Mouse (Mus musculus) kidney, embryonic 14.5 days (tissue): ENCODE data around the gene Mroh8. TPM values are rescaled to one million over a fixed set of nuclear protein-coding genes. Genes with fewer than 3 reads are reported as not detected.

Source experiments
- ATAC-seq: fragments of 200-750 bp; cut with Nextera tagmentation; 2 replicates; pipeline ENCODE4 v1.8.0; 2017; ENCODE audit warnings: moderate number of reproducible peaks, mild to moderate bottlenecking, moderate TSS enrichment, moderate library complexity; ENCODE audit not compliant: low FRiP score, low TSS enrichment
- H3K27ac ChIP-seq: fragments of 300-500 bp; sonication (generic); 2 replicates; pipeline ENCODE4 v1.5.1; 2014; ENCODE audit warnings: low read depth, mild to moderate bottlenecking, low read length, moderate library complexity, mixed read lengths
- H3K27me3 ChIP-seq: fragments of 300-500 bp; sonication (generic); 2 replicates; pipeline ENCODE4 v1.6.1; 2014; ENCODE audit warnings: mild to moderate bottlenecking, low read length; ENCODE audit not compliant: control insufficient read depth, insufficient read depth
- H3K36me3 ChIP-seq: fragments of 300-500 bp; sonication (generic); 2 replicates; pipeline ENCODE4 v1.6.1; 2014; ENCODE audit warnings: low read length, mixed read lengths; ENCODE audit not compliant: control insufficient read depth, insufficient read depth
- H3K4me1 ChIP-seq: fragments of 300-500 bp; sonication (generic); 2 replicates; pipeline ENCODE4 v1.6.1; 2014; ENCODE audit warnings: low read length, mixed read lengths; ENCODE audit not compliant: control insufficient read depth, insufficient read depth
- H3K4me2 ChIP-seq: fragments of 300-500 bp; sonication (generic); replicated peaks from 2 replicates; pipeline ENCODE4 v1.6.1; 2014; ENCODE audit warnings: low read depth, mild to moderate bottlenecking, low read length
- H3K4me3 ChIP-seq: fragments of 300-500 bp; sonication (generic); 2 replicates; pipeline ENCODE4 v1.5.1; 2014; ENCODE audit warnings: mild to moderate bottlenecking, low read length
- H3K9ac ChIP-seq: fragments of 300-500 bp; sonication (generic); 2 replicates; pipeline ENCODE4 v1.6.1; 2014; ENCODE audit warnings: low read depth, mild to moderate bottlenecking, low read length, moderate library complexity
- H3K9me3 ChIP-seq: fragments of 300-500 bp; sonication (generic); 2 replicates; pipeline ENCODE4 v1.6.1; 2016; ENCODE audit warnings: low read length; ENCODE audit not compliant: control insufficient read depth
- WGBS: fragments of 180-500 bp; shearing (Covaris S2); extraction: QIAGEN DNeasy Blood & Tissue Kit; methylation state at CpG from one replicate; pipeline ENCODE4 v1.1.7; 2014; 5-methylcytosine and 5-hydroxymethylcytosine counted together
- polyA plus RNA-seq: library from polyadenylated mRNA; unstranded; fragments of >200 nt; fragmentation: Nextera tagmentation; extraction: Ambion mirVana; gene quantifications from 2 replicates; pipeline ENCODE4 v1.2.1, GENCODE M21; 2014

The Mroh8 gene
- polyA plus RNA-seq, 1 experiment from 2014 or later: 0.89 TPM

DNA sequence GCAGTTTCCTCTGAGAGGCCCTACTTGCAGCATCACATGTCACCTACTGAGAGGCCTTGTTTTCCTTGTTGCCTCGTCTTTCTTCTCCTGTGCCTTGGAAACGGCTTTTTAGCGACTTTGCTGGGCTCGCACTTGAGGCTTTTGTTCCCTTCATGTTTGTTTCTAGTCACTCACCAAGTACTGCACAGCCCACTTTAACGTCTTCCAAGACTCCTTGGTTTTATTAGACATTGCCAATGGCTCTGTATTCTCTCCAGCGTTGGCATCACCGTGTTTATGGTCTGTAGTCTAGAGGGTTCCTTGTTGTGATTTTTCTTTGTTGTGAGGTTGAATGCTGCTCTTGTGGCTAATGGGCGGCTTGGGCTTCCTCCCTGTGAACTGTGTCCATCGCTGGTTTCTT lies 23.7 kb upstream of the Mroh8 start:
- 55% methylated on average over 9 of the region's 9 CpGs for WGBS
- Histone ChIP-seq H3K36me3 (peaks cover 90% of the 10 kb centered on the region), H3K4me3 (no peak overlapping the region), H3K9me3 (no peaks in the 10 kb centered on the region), H3K27ac (no peak overlapping the region), H3K4me2 (no peak overlapping the region), H3K4me1 (no peaks in the 10 kb centered on the region), H3K9ac (no peak overlapping the region), H3K27me3 (no peaks in the 10 kb centered on the region)
- ATAC-seq: no peak

DNA sequence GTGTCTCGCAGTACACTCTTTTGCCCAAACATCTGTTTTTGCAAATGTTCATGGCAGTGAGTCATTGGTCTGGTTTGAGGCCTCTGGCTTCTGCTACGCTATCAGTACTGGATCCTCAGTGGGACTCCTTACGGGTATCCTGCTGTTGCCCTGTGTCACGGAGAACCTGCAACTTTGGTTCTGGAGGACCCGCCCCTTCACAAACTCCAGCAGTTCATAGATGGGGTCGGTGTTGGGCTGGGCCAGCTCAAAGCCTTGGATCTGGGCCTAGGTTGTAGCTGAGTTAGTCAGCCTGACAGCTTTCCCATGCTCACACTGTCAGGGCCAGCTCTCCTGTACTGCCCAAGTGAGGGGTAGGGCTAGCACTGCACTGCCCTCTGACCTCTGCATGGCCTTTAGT lies 20.7 kb upstream of the Mroh8 start:
- no peaks in the 10 kb centered on the region for H3K4me1 ChIP-seq
- 96% methylated on average over 6 of the region's 6 CpGs for WGBS
- H3K27me3 ChIP-seq: no peaks in the 10 kb centered on the region
- no peak overlapping the region for H3K4me2 ChIP-seq
- H3K4me3 ChIP-seq: no peak overlapping the region
- H3K27ac ChIP-seq: no peak overlapping the region
- no peaks in the 10 kb centered on the region for H3K9me3 ChIP-seq
- ATAC-seq: no peak
- H3K36me3 ChIP-seq: peaks cover 95% of the 10 kb centered on the region
- H3K9ac ChIP-seq: no peak overlapping the region

DNA sequence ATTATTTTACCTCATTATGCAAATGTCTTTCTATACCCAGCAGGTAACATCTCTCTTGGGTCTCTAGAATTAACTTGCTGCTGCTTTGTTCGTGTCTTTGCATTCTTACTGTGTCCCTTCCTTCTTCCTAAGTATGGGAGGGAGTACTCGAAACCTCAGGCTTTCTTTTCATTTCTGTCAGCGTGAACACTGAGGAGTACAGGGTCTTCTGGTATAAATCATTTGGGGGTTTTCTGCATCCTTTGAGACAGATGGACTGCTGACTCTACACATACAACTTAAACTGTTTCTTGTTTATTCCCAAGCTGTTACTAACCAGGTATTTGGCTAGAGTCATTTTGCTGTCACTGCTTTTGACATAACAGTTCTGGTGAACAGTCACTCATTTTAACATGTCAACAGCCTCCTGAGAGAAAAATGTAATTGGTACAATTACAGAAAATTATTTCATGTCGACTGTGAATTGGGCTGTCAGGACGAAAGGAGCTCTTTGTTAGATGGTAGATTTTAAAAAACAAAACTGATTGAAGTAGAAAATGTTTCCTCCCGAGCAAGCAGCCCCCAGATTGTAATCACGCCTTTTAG lies 16.8 kb upstream of the Mroh8 start:
- Histone ChIP-seq H3K27me3 (no peaks in the 10 kb centered on the region), H3K4me2 (no peak overlapping the region), H3K36me3 (peaks cover 96% of the 10 kb centered on the region), H3K9ac (no peak overlapping the region), H3K4me3 (no peak overlapping the region), H3K9me3 (no peaks in the 10 kb centered on the region), H3K27ac (no peak overlapping the region), H3K4me1 (no peaks in the 10 kb centered on the region)
- ATAC-seq: no peak
- 74% methylated on average over 7 of the region's 7 CpGs for WGBS

DNA sequence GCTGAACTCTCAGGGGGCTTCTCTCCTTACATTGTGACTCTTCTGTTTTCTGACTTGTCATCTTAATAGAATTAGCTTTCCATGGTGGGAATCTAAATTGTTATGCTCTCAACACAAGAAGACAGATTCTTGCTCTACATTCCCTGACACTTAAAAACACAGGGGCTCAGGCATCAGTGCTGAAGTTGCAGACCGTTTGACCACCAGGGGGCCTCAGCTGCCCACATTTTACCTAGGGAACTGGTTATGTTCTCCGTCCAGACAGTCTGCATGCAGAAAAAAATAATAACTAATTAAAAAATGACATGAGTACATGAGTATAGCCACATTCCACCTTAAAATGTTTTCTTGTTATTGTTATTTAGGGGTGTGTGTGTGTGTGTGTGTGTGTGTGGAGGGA lies 12.7 kb upstream of the Mroh8 start:
- H3K36me3 ChIP-seq: peaks cover 92% of the 10 kb centered on the region
- no peak overlapping the region for H3K9ac ChIP-seq
- 20% methylated on average over 2 of the region's 2 CpGs for WGBS
- no peak for ATAC-seq
- H3K27me3 ChIP-seq: no peaks in the 10 kb centered on the region
- no peak overlapping the region for H3K4me3 ChIP-seq
- no peaks in the 10 kb centered on the region for H3K9me3 ChIP-seq
- H3K4me1 ChIP-seq: no peaks in the 10 kb centered on the region
- H3K27ac ChIP-seq: no peak overlapping the region
- no peak overlapping the region for H3K4me2 ChIP-seq

DNA sequence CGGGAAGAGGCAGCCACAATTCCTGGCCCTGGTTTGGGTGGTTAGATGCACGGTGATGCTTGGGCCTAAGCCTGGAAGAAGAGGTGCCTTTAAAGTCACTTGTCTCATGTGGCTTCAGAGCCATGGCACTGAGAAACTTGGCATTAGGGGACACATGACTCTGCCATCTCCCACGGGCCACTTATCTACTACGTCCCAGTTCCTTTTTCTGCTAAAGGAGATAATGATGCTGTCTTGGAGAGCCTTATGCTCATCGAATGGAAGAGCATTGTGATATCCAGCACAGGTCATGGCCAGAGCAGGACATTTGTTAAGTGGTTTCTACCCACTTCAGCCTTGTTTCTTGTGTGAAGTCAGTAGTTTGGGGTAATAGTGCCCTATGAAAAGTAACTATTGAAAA lies 9.6 kb upstream of the Mroh8 start:
- Histone ChIP-seq H3K9ac (no peak overlapping the region), H3K36me3 (peaks cover 88% of the 10 kb centered on the region), H3K9me3 (no peaks in the 10 kb centered on the region), H3K4me2 (no peak overlapping the region), H3K27me3 (no peaks in the 10 kb centered on the region), H3K4me1 (no peaks in the 10 kb centered on the region), H3K27ac (no peak overlapping the region), H3K4me3 (no peak overlapping the region)
- 98% methylated on average over 5 of the region's 5 CpGs for WGBS
- no peak for ATAC-seq

DNA sequence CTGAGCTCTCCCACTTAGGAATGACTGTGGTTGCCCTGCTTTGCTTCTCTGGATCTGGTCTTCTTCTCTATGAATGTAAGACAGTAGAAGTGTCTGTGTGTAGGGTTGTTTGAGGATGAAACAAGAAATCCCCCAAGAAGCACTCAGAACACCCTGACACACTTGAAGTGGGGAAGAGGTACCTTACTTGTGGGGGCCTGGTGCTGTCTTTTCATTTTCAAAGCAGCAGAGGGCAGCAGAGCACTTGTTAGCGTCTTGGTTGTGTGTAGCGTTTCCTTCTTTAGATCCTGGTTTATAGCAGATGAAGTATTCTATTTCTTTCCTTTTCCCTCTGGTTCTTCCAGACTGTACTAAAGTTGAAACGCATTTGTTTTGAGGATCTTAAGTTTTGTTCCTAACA lies 8.2 kb upstream of the Mroh8 start:
- WGBS: 25% methylated on average over 3 of the region's 3 CpGs

DNA sequence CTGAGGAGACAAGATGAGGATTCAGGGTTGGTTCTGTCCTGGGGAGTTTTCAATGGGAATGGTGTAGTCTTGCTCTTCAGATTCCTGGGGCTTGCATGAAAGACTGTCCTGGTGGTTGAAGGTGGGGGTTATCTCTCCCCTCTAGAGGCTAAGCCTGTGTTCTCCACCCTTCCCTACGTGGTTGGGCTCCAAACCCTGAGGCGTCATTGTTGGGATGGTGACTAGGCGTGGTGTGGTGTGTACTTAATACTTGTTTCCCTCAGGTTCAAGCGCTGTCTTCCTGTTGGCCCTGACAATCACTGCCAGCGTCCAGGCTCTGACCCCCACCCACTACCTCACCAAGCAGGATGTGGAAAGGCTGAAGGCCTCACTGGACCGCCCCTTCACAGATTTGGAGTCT lies 4.0 kb upstream of the Mroh8 start:
- Histone ChIP-seq H3K36me3 (peaks cover 52% of the 10 kb centered on the region), H3K4me1 (peaks cover 13% of the 10 kb centered on the region), H3K4me2 (no peak overlapping the region), H3K27ac (no peak overlapping the region), H3K4me3 (no peak overlapping the region), H3K9ac (no peak overlapping the region), H3K9me3 (no peaks in the 10 kb centered on the region), H3K27me3 (no peaks in the 10 kb centered on the region)
- WGBS: 87% methylated on average over 6 of the region's 6 CpGs
- no peak for ATAC-seq

More for the DNA sequence above, 8.2 kb upstream of the Mroh8 start:
- Histone ChIP-seq H3K4me2 (no peak overlapping the region), H3K4me3 (no peak overlapping the region), H3K9ac (no peak overlapping the region), H3K36me3 (peaks cover 87% of the 10 kb centered on the region), H3K27me3 (no peaks in the 10 kb centered on the region), H3K27ac (no peak overlapping the region), H3K9me3 (no peaks in the 10 kb centered on the region), H3K4me1 (no peaks in the 10 kb centered on the region)
- ATAC-seq: no peak

DNA sequence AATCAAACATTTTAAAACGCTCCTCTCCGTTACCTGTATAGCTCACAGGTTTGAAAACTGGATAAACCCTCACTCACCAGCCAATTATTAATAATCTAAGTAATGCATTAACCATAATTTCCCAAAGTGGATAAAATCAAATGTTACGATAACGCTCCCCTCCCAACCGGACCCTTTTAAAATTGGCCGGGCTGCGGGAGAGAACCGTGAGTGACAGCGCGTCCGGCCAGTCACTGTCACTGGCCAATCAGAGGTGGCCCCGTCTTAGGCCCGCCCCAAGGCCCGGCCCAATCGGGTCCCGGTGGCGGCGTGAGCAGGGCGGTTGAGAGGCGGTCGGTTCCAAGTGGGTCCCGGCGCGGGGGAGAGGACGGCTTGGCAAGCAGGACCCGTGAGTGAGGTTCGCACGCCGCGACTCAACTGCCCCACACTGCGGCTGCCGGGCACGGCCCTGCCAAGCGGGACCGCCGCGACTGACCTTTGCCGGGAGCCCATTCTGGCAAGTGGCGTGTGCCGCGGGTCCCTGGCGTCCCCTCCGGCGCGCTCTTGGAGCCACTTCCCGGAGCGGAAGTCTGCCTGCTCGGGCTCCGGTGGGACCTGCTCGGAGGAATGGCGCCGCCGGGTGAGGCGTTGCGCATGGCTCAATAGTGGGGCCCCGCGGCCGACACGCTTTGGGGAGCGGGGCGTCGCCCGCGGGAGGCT lies 483 bp downstream of the Mroh8 start, which contains the start of gene Rpn2:
TSS of gene Rpn2 (plus strand) at position 301 of the 699 bp plus-strand sequence.
- Histone ChIP-seq H3K9ac (peak within 1 kb of the TSS; percentile 74), H3K9me3 (no peaks in the 10 kb centered on the region), H3K27ac (peak within 1 kb of the TSS; percentile 93), H3K36me3 (peaks cover 18% of the 10 kb centered on the region), H3K4me3 (peak within 1 kb of the TSS; percentile 78), H3K4me1 (peaks cover 16% of the 10 kb centered on the region), H3K4me2 (peak within 1 kb of the TSS; percentile 75), H3K27me3 (no peaks in the 10 kb centered on the region)
- peak; percentile 100 for ATAC-seq
- under 1% methylated on average over 63 of the region's 64 CpGs for WGBS

DNA sequence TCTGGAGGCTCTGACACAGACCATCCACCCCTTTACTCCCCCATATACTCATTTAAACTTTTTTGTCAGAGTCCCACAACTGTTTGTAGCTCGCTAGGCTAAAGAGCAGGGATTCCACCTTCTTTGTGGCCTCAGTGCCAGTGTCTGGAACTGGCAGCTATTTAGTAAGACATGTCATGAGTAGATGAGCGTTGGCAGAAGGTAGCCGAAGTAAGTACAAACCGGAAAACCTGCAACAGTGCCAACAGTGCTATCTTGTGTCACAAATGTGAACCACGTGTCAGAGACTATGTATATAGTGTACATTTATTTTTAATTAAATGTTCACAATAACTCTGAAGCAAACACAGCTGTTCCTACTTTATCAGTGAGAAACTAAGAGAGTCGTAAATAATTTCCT lies 15.5 kb downstream of the Mroh8 start:
- ATAC-seq: no peak
- 69% methylated on average over 6 of the region's 6 CpGs for WGBS
- H3K9me3 ChIP-seq: no peaks in the 10 kb centered on the region
- no peak overlapping the region for H3K27ac ChIP-seq
- no peak overlapping the region for H3K4me2 ChIP-seq
- no peaks in the 10 kb centered on the region for H3K36me3 ChIP-seq
- no peaks in the 10 kb centered on the region for H3K4me1 ChIP-seq
- no peak overlapping the region for H3K9ac ChIP-seq
- H3K4me3 ChIP-seq: no peak overlapping the region
- no peaks in the 10 kb centered on the region for H3K27me3 ChIP-seq
